Mouse (Mus musculus) neural tube, embryonic 10.5 days (tissue): ENCODE data around the gene Mrtfa.
A peak's percentile ranks its signal among the peaks of the same experiment; 100 is the strongest.
"Not testable (repeated sequence)": the region's sequence is repeated elsewhere in the genome, so short reads cannot be mapped to it uniquely, and the experiment has no call there.

Experiments used
- DNase-seq: peaks from one replicate; pipeline ENCODE4 v3.0.0-alpha.2; 2017; ENCODE audit warnings: low spot score; ENCODE audit errors: extremely low spot score

Gene Mrtfa

GRCm38 (mm10) chr15:81190630-81191178 lies at the start of gene Mrtfa:
Gene Mrtfa, minus strand, starts transcription at chr15:81190757.
- peak; percentile 99 for DNase-seq

- DNase-seq: no peak
These were observed 49.3 kb upstream of the Mrtfa start for GRCm38 (mm10) chr15:81239794-81240343.

GRCm38 (mm10) chr15:81239261-81239660 lies 48.7 kb upstream of the Mrtfa start:
- peak; percentile 43 for DNase-seq

GRCm38 (mm10) chr15:81237471-81237870 lies 46.9 kb upstream of the Mrtfa start:
- no peak for DNase-seq

- no peak for DNase-seq
These were observed 45.5 kb upstream of the Mrtfa start for GRCm38 (mm10) chr15:81236062-81236461.

- peak; percentile 70 for DNase-seq
These were observed 44.7 kb upstream of the Mrtfa start, which contains the start of gene Mchr1 for GRCm38 (mm10) chr15:81235086-81235920. Gene Mchr1, plus strand, starts transcription at chr15:81235499.

GRCm38 (mm10) chr15:81231325-81231724 lies 40.8 kb upstream of the Mrtfa start:
- DNase-seq: no peak

- DNase-seq: no peak
These were observed 39.2 kb upstream of the Mrtfa start for GRCm38 (mm10) chr15:81229791-81230190.

GRCm38 (mm10) chr15:81228258-81228657 lies 37.7 kb upstream of the Mrtfa start:
- DNase-seq: no peak

GRCm38 (mm10) chr15:81227275-81227674 lies 36.7 kb upstream of the Mrtfa start:
- DNase-seq: no peak

GRCm38 (mm10) chr15:81226796-81227195 lies 36.2 kb upstream of the Mrtfa start:
- DNase-seq: no peak

GRCm38 (mm10) chr15:81225732-81226131 lies 35.2 kb upstream of the Mrtfa start:
- DNase-seq: no peak

- DNase-seq: no peak
These were observed 34.5 kb upstream of the Mrtfa start for GRCm38 (mm10) chr15:81225016-81225415.

- DNase-seq: no peak
These were observed 30.9 kb upstream of the Mrtfa start for GRCm38 (mm10) chr15:81221446-81221845.

- DNase-seq: not testable (repeated sequence)
These were observed 29.5 kb upstream of the Mrtfa start for GRCm38 (mm10) chr15:81220051-81220450.

- no peak for DNase-seq
These were observed 28.5 kb upstream of the Mrtfa start for GRCm38 (mm10) chr15:81219054-81219453.

GRCm38 (mm10) chr15:81216906-81217653 lies 26.5 kb upstream of the Mrtfa start:
- DNase-seq: no peak

GRCm38 (mm10) chr15:81212976-81213375 lies 22.4 kb upstream of the Mrtfa start:
- DNase-seq: peak; percentile 29

GRCm38 (mm10) chr15:81210496-81210895 lies 19.9 kb upstream of the Mrtfa start:
- DNase-seq: no peak

GRCm38 (mm10) chr15:81202462-81202861 lies 11.9 kb upstream of the Mrtfa start:
- DNase-seq: no peak

- DNase-seq: peak; percentile 63
These were observed 8.9 kb upstream of the Mrtfa start for GRCm38 (mm10) chr15:81199372-81199959.
